Mouse (Mus musculus): Measurements from ENCODE around the gene Ube4a.

DNA sequence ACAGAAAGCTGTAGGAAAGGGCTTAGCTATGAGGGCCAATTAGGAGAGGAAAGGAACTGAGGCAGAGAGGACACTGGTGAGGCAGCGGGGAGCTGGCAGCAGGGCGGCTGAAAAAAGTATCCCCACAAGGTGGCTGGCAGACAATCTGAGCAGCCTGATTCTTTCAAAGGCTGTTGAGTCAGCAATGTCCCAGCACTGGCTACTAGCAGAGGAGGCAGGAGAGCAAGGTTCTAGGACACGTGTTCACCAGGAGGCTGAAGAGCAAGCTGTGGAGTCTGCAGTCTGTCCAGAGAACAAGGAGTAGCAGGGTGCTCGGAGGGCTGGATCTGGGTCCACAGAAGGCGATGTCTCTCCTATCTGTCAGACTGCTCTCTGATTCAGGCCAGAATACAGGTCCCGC, 33.8 kb upstream of the Ube4a start:
- TF ChIP-seq CTCF (IDR thresholded peaks at IDR 0.05; ENCODE audit: low read depth) (no peak), EP300 (IDR thresholded peaks at IDR 0.05; ENCODE audit: low read depth) (no peak)

Measured in heart, postnatal 0 days (tissue).